Mouse (Mus musculus): ENCODE measurements at regions not wholly inside any gene's neighbourhood (a gene's known extent, or its start where the extent isn't known, plus 50 kb on each side); places are given as distances from the start of the nearest gene placed in this dataset.
A peak's percentile ranks its signal among the peaks of the same experiment; 100 is the strongest.

- H3K4me2 ChIP-seq (ENCODE audit: low read depth, low read length): no peak overlapping the region
- H3K27ac ChIP-seq (ENCODE audit: low read length): no peak overlapping the region
- no peaks in the 10 kb centered on the region for H3K4me1 ChIP-seq (replicated peaks; ENCODE audit: control insufficient read depth, insufficient read depth, low read length)
- no peaks in the 10 kb centered on the region for H3K36me3 ChIP-seq (ENCODE audit: control insufficient read depth, insufficient read depth, low read length)
- no peak for ATAC-seq (ENCODE audit: low read depth)
- no peaks in the 10 kb centered on the region for H3K27me3 ChIP-seq (ENCODE audit: control insufficient read depth, insufficient read depth, low read depth, low read length)
- 62% methylated on average over 3 of the region's 3 CpGs for WGBS
- H3K9me3 ChIP-seq (ENCODE audit: control insufficient read depth, low read length): no peaks in the 10 kb centered on the region
- H3K4me3 ChIP-seq (ENCODE audit: low read length): no peak overlapping the region
- H3K9ac ChIP-seq (ENCODE audit: low read length): no peak overlapping the region
Measured at GRCm38 (mm10) chr3:157842872-157843271, 82.0 kb downstream of the Cth start.

GRCm38 (mm10) chr3:157841164-157841719 is 83.6 kb downstream of the Cth start:
- no peaks in the 10 kb centered on the region for H3K36me3 ChIP-seq (ENCODE audit: control insufficient read depth, insufficient read depth, low read length)
- no peaks in the 10 kb centered on the region for H3K9me3 ChIP-seq (ENCODE audit: control insufficient read depth, low read length)
- no peak overlapping the region for H3K9ac ChIP-seq (ENCODE audit: low read length)
- 58% methylated on average over 2 of the region's 2 CpGs for WGBS
- ATAC-seq (ENCODE audit: low read depth): no peak
- H3K4me1 ChIP-seq (replicated peaks; ENCODE audit: control insufficient read depth, insufficient read depth, low read length): no peaks in the 10 kb centered on the region
- no peak overlapping the region for H3K4me3 ChIP-seq (ENCODE audit: low read length)
- H3K27me3 ChIP-seq (ENCODE audit: control insufficient read depth, insufficient read depth, low read depth, low read length): no peaks in the 10 kb centered on the region
- no peak overlapping the region for H3K27ac ChIP-seq (ENCODE audit: low read length)
- no peak overlapping the region for H3K4me2 ChIP-seq (ENCODE audit: low read depth, low read length)

DNA sequence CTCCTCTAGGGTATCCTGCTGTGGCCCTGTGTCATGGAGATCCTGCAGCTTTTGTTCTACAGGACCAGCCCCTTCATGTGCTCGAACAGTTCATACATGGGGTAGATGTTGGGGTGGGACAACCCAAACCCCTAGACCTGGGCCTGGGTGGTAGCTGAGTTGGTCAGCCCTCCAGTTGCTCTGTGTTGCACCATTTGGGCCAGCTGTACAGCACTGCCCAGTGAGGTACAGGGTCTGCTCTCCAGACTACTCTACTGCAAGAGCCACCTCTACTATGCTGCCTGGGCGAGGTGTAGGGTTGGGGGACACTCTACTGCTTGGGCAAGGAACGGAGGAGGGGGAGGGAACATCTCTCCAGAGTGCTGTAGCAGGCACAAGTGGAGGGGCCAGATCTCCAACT is 120.6 kb downstream of the Cth start:
- no peaks in the 10 kb centered on the region for H3K36me3 ChIP-seq (ENCODE audit: control insufficient read depth, insufficient read depth, low read length)
- H3K9ac ChIP-seq (ENCODE audit: low read length): no peak overlapping the region
- H3K9me3 ChIP-seq (ENCODE audit: control insufficient read depth, low read length): no peaks in the 10 kb centered on the region
- no peak overlapping the region for H3K27ac ChIP-seq (ENCODE audit: low read length)
- no peaks in the 10 kb centered on the region for H3K4me1 ChIP-seq (replicated peaks; ENCODE audit: control insufficient read depth, insufficient read depth, low read length)
- no peak overlapping the region for H3K4me3 ChIP-seq (ENCODE audit: low read length)
- no peak overlapping the region for H3K4me2 ChIP-seq (ENCODE audit: low read depth, low read length)
- H3K27me3 ChIP-seq (ENCODE audit: control insufficient read depth, insufficient read depth, low read depth, low read length): no peaks in the 10 kb centered on the region
- 59% methylated on average over 3 of the region's 3 CpGs for WGBS
- ATAC-seq (ENCODE audit: low read depth): no peak

GRCm38 (mm10) chr3:157803356-157803755 is 121.5 kb downstream of the Cth start:
- no peaks in the 10 kb centered on the region for H3K4me1 ChIP-seq (replicated peaks; ENCODE audit: control insufficient read depth, insufficient read depth, low read length)
- WGBS: 61% methylated on average over 4 of the region's 4 CpGs

DNA sequence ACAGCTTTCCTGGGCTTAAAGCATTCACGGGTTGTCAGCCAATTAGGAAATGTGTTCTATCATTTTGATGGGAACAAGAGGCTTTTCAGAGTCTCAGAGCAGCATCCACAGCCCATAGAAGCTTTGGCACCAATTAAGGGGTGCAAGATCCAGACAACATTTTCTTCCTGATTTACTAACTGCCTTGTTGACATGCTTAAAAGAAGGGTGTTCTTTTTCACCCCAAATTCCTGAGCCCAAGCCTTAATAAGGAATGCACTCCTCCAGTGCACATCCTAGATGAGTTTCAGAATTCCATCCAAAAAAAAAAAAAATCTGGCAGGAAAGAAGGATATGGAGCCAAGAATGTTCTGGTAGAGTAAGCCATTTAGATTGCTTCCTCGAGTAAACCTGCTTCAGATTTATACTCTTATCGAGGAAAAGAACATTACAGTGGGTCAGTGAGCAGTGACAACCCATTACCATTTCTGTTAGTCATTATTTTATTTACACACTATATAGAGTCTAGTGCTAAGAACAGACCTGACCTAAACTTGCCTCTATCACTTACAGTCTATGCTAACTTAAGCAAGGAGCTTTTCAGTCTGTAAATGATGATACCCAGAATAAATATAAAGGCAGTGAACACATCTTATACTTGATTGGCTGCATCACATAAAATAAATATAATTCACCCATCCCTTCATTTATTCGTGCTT is 137.2 kb downstream of the Cth start:
- Histone ChIP-seq H3K36me3 (ENCODE audit: control insufficient read depth, insufficient read depth, low read length) (no peaks in the 10 kb centered on the region), H3K27ac (ENCODE audit: low read length) (no peak overlapping the region), H3K27me3 (ENCODE audit: control insufficient read depth, insufficient read depth, low read depth, low read length) (no peaks in the 10 kb centered on the region), H3K4me2 (ENCODE audit: low read depth, low read length) (no peak overlapping the region), H3K4me1 (replicated peaks; ENCODE audit: control insufficient read depth, insufficient read depth, low read length) (no peaks in the 10 kb centered on the region), H3K4me3 (ENCODE audit: low read length) (no peak overlapping the region), H3K9ac (ENCODE audit: low read length) (no peak overlapping the region), H3K9me3 (ENCODE audit: control insufficient read depth, low read length) (no peaks in the 10 kb centered on the region)
- WGBS: 42% methylated on average over 4 of the region's 4 CpGs
- no peak; the same call in 1 of the 2 replicates for ATAC-seq (ENCODE audit: low read depth)

More at GRCm38 (mm10) chr3:157803356-157803755, 121.5 kb downstream of the Cth start:
- Histone ChIP-seq H3K9ac (ENCODE audit: low read length) (no peak overlapping the region), H3K27me3 (ENCODE audit: control insufficient read depth, insufficient read depth, low read depth, low read length) (no peaks in the 10 kb centered on the region), H3K4me2 (ENCODE audit: low read depth, low read length) (no peak overlapping the region), H3K9me3 (ENCODE audit: control insufficient read depth, low read length) (no peaks in the 10 kb centered on the region), H3K27ac (ENCODE audit: low read length) (no peak overlapping the region), H3K36me3 (ENCODE audit: control insufficient read depth, insufficient read depth, low read length) (no peaks in the 10 kb centered on the region), H3K4me3 (ENCODE audit: low read length) (no peak overlapping the region)
- ATAC-seq (ENCODE audit: low read depth): no peak

DNA sequence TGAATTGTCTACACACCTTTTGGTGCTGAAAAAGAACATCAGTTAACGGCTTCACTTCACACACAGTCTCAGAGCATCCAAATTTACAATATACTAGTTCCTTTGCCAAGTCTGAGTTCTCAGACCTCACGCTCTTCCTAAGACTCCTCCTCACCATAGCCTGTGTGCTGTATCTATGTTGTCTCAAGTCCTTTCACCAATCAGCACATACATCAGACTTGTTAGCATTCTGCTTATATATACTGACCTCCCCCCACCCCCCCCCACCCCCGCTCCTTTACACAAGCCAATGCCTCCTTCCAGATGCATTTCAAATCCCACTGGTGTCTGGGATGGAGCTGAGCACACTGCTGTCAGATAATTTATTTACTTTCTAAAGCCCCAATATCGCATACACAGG is 143.8 kb downstream of the Cth start:
- Histone ChIP-seq H3K27ac (ENCODE audit: low read length) (no peak overlapping the region), H3K36me3 (ENCODE audit: control insufficient read depth, insufficient read depth, low read length) (no peaks in the 10 kb centered on the region), H3K4me3 (ENCODE audit: low read length) (no peak overlapping the region), H3K4me2 (ENCODE audit: low read depth, low read length) (no peak overlapping the region), H3K9ac (ENCODE audit: low read length) (no peak overlapping the region), H3K27me3 (ENCODE audit: control insufficient read depth, insufficient read depth, low read depth, low read length) (no peaks in the 10 kb centered on the region), H3K4me1 (replicated peaks; ENCODE audit: control insufficient read depth, insufficient read depth, low read length) (no peaks in the 10 kb centered on the region; the same call in 1 of the 2 replicates), H3K9me3 (ENCODE audit: control insufficient read depth, low read length) (no peaks in the 10 kb centered on the region)
- peak; percentile 90 for ATAC-seq (ENCODE audit: low read depth)
- WGBS: 31% methylated on average over 4 of the region's 4 CpGs

DNA sequence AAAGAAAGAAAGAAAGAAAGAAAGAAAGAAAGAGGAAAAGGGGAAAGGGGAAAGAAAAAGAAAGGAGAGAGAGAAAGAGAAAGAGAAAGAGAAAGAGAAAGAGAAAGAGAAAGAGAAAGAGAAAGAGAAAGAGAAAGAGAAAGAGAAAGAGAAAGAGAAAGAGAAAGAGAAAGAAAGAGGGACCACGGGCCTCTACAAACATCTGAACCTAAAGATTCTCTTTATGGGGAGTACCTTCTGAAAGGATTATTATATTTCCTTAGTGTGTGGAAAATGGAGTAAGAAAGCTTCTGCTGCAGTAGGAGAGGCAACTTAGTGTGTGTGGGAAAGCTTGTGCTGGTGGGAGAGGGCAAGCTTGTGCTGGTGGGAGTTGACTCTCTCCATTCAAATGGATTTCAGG is 147.1 kb downstream of the Cth start:
- no peaks in the 10 kb centered on the region for H3K27me3 ChIP-seq (ENCODE audit: control insufficient read depth, insufficient read depth, low read depth, low read length)
- no peak for ATAC-seq (ENCODE audit: low read depth)
- H3K27ac ChIP-seq (ENCODE audit: low read length): no peak overlapping the region
- no peaks in the 10 kb centered on the region for H3K9me3 ChIP-seq (ENCODE audit: control insufficient read depth, low read length)
- no peak overlapping the region for H3K9ac ChIP-seq (ENCODE audit: low read length)
- no peak overlapping the region for H3K4me3 ChIP-seq (ENCODE audit: low read length)
- no peak overlapping the region for H3K4me2 ChIP-seq (ENCODE audit: low read depth, low read length)
- no peaks in the 10 kb centered on the region; the same call in 1 of the 2 replicates for H3K4me1 ChIP-seq (replicated peaks; ENCODE audit: control insufficient read depth, insufficient read depth, low read length)
- no peaks in the 10 kb centered on the region for H3K36me3 ChIP-seq (ENCODE audit: control insufficient read depth, insufficient read depth, low read length)
- WGBS: 81% methylated on average over 1 of the region's 1 CpGs

DNA sequence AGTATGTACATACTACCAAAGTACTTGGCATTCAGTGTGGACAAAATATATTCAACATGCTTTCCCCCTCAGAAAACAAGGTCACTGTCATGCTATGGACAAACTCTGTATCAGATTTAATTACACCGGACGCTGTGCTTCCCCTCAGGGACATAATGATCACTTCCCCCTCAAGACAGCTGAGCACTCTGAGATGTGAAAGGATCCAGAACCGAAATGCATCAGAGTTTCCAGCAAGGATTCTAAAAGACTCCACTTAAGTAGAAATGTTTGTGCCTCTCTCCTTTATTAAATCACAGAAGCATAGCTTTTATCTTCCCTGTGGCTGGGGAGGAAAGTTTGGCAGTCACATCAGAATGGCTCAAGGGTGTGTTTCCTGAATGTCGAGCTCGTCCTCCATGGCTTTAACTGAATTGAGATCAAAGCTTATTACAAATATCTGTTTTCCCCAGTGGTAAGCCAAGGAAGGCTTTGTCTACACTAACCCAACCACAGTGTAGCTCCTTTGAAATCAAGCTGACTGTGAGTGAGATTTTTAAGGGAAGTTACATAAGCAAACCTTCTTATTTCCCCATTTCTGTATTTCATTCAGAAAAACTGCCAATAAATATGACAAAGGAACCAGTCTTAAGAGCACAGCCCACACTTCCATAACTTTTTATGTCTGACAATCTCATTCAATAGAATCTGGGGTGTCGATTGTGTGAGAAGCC is 161.2 kb downstream of the Cth start:
- no peak overlapping the region for H3K4me2 ChIP-seq (ENCODE audit: low read depth, low read length)
- WGBS: 19% methylated on average over 6 of the region's 6 CpGs
- H3K9me3 ChIP-seq (ENCODE audit: control insufficient read depth, low read length): no peaks in the 10 kb centered on the region
- no peaks in the 10 kb centered on the region for H3K36me3 ChIP-seq (ENCODE audit: control insufficient read depth, insufficient read depth, low read length)
- H3K4me1 ChIP-seq (replicated peaks; ENCODE audit: control insufficient read depth, insufficient read depth, low read length): peaks cover 5% of the 10 kb centered on the region; the same call in 1 of the 2 replicates
- no peaks in the 10 kb centered on the region for H3K27me3 ChIP-seq (ENCODE audit: control insufficient read depth, insufficient read depth, low read depth, low read length)
- no peak overlapping the region for H3K9ac ChIP-seq (ENCODE audit: low read length)
- ATAC-seq (ENCODE audit: low read depth): peak; percentile 15; the same call in 1 of the 2 replicates
- peak overlapping the region; percentile 57; the same call in 1 of the 2 replicates for H3K27ac ChIP-seq (ENCODE audit: low read length)
- H3K4me3 ChIP-seq (ENCODE audit: low read length): no peak overlapping the region

- 75% methylated on average over 1 of the region's 1 CpGs for WGBS
- no peak overlapping the region for H3K27ac ChIP-seq (ENCODE audit: low read length)
- no peak overlapping the region for H3K9ac ChIP-seq (ENCODE audit: low read length)
- H3K36me3 ChIP-seq (ENCODE audit: control insufficient read depth, insufficient read depth, low read length): no peaks in the 10 kb centered on the region
- no peaks in the 10 kb centered on the region for H3K27me3 ChIP-seq (ENCODE audit: control insufficient read depth, insufficient read depth, low read depth, low read length)
- H3K9me3 ChIP-seq (ENCODE audit: control insufficient read depth, low read length): peaks cover 2% of the 10 kb centered on the region; the same call in 1 of the 2 replicates
- H3K4me3 ChIP-seq (ENCODE audit: low read length): no peak overlapping the region
- H3K4me2 ChIP-seq (ENCODE audit: low read depth, low read length): no peak overlapping the region
- H3K4me1 ChIP-seq (replicated peaks; ENCODE audit: control insufficient read depth, insufficient read depth, low read length): peaks cover 5% of the 10 kb centered on the region; the same call in 1 of the 2 replicates
- peak; percentile 83; the same call in 1 of the 2 replicates for ATAC-seq (ENCODE audit: low read depth)
Measured at GRCm38 (mm10) chr3:157759856-157760255, 165.0 kb downstream of the Cth start.
